10 mouse cellular contexts compared by ENCODE assay signal in the genomic region with DNA sequence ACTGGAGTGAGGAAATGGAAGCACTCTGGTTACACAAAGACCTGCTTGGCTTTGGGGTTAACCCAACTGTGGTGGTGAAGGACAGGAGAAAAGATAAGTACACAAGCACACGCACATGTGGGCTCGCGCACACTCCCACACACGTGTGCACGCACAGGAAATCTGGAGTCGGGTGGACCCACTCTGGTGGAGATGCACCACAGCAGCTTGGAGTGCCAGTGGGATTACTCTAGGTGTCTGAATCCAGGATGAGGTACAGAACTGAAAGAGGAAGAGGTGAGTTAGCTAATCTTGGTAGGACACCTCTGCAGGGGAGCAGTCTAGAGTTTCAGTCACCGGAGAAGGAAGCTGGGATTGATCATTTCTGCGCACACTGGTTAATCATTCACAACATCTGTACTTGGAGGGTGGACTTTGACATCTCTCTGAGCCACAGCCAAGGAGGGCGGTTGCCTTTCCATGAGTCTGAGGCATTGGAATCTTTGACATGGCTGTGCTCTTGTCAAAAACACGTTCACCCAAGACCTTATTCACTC. TPM values are rescaled to one million over a fixed set of nuclear protein-coding genes. Genes with fewer than 3 reads are reported as not detected.
DNase-seq lines count a peak whose midpoint lies in the region; ATAC-seq and TF ChIP-seq lines count a peak whose summit lies in the region.
"Had no signal": no experiment of that assay in that cellular context is flagged by ENCODE, and none has a peak within 500 bp of the region (broad histone marks: within the 10 kb centered on the region; RNA-seq: fewer than 3 reads in every experiment).

No protein-coding gene starts in this region.

- H3K36me3 ChIP-seq in forebrain, embryonic 10.5 days (replicated peaks): peaks cover 6% of the 10 kb centered on the region
- peaks cover 7% of the 10 kb centered on the region for H3K36me3 ChIP-seq in forebrain, embryonic 12.5 days (replicated peaks)
- H3K36me3 ChIP-seq in kidney, embryonic 16.5 days (ENCODE audit: insufficient read depth, low read length): peaks cover 1% of the 10 kb centered on the region
- peaks cover 2% of the 10 kb centered on the region for H3K36me3 ChIP-seq in liver, postnatal 0 days (replicated peaks; ENCODE audit: insufficient read depth, low read length)

- H3K9me3 ChIP-seq in forebrain, embryonic 10.5 days: peaks cover 4% of the 10 kb centered on the region; the same call in 1 of the 2 replicates
- no peaks in the 10 kb centered on the region for H3K9me3 ChIP-seq in forebrain, embryonic 12.5 days
- no peaks in the 10 kb centered on the region for H3K9me3 ChIP-seq in kidney, embryonic 16.5 days (ENCODE audit: low read length)
- no peaks in the 10 kb centered on the region for H3K9me3 ChIP-seq in liver, postnatal 0 days (ENCODE audit: low read length)
- H3K9me3 ChIP-seq: limb, embryonic 12.5 days; midbrain, embryonic 15.5 days had no signal

- H3K4me2 ChIP-seq in forebrain, embryonic 12.5 days: no peak overlapping the region
- no peak overlapping the region for H3K4me2 ChIP-seq in kidney, embryonic 16.5 days (replicated peaks; ENCODE audit: low read depth, low read length)
- H3K4me2 ChIP-seq in liver, postnatal 0 days (ENCODE audit: low read depth, low read length): peak overlapping the region; percentile 55
- H3K4me2 ChIP-seq: limb, embryonic 12.5 days; midbrain, embryonic 15.5 days had no signal

- H3K4me1 ChIP-seq in forebrain, embryonic 10.5 days: no peaks in the 10 kb centered on the region
- peaks cover 2% of the 10 kb centered on the region for H3K4me1 ChIP-seq in forebrain, embryonic 12.5 days
- H3K4me1 ChIP-seq in kidney, embryonic 16.5 days (ENCODE audit: insufficient read depth, low read length): peaks cover 4% of the 10 kb centered on the region; the same call in 1 of the 2 replicates
- H3K4me1 ChIP-seq in liver, postnatal 0 days (ENCODE audit: insufficient read depth): peaks cover 6% of the 10 kb centered on the region; the same call in 1 of the 2 replicates

- no peaks in the 10 kb centered on the region for H3K27me3 ChIP-seq in forebrain, embryonic 10.5 days (ENCODE audit: poor library complexity, severe bottlenecking)
- no peaks in the 10 kb centered on the region for H3K27me3 ChIP-seq in forebrain, embryonic 12.5 days
- no peaks in the 10 kb centered on the region for H3K27me3 ChIP-seq in kidney, embryonic 16.5 days (ENCODE audit: insufficient read depth, low read length)
- no peaks in the 10 kb centered on the region for H3K27me3 ChIP-seq in liver, postnatal 0 days (ENCODE audit: insufficient read depth, low read length)
- H3K27me3 ChIP-seq: limb, embryonic 12.5 days; midbrain, embryonic 15.5 days had no signal

- DNase-seq in forebrain, embryonic 10.5 days (ENCODE audit: extremely low spot score, low spot score): peak; percentile 12
- peak; percentile 53 for DNase-seq in NIH3T3 (ENCODE audit: low read depth)
- DNase-seq in liver, postnatal 0 days: peak; percentile 56
- DNase-seq in urinary bladder, postnatal 25 days (ENCODE audit: low spot score): no peak
- no peak for DNase-seq in adrenal gland, postnatal 14 days
- DNase-seq in right cerebral cortex, postnatal 36 days (ENCODE audit: low spot score in 2 of 2): no peak

- 90% methylated on average over 10 of the region's 10 CpGs for WGBS in forebrain, embryonic 10.5 days
- 88% methylated on average over 10 of the region's 10 CpGs for WGBS in forebrain, embryonic 12.5 days
- 73% methylated on average over 10 of the region's 10 CpGs for WGBS in kidney, embryonic 16.5 days
- WGBS in liver, postnatal 0 days (ENCODE audit: insufficient replicate concordance): 35% methylated on average over 10 of the region's 10 CpGs

- ATAC-seq in forebrain, embryonic 12.5 days (ENCODE audit: low FRiP score): no peak
- ATAC-seq in kidney, embryonic 16.5 days (ENCODE audit: low FRiP score, low TSS enrichment): peak; percentile 72
- ATAC-seq in liver, postnatal 0 days: peak; percentile 81
- ATAC-seq: midbrain, embryonic 15.5 days had no signal

- H3K4me3 ChIP-seq in forebrain, embryonic 10.5 days: no peak overlapping the region
- no peak overlapping the region for H3K4me3 ChIP-seq in forebrain, embryonic 12.5 days (replicated peaks)
- no peak overlapping the region for H3K4me3 ChIP-seq in kidney, embryonic 16.5 days (ENCODE audit: low read length)
- H3K4me3 ChIP-seq in liver, postnatal 0 days (ENCODE audit: low read depth, low read length): no peak overlapping the region
- H3K4me3 ChIP-seq: limb, embryonic 12.5 days; midbrain, embryonic 15.5 days had no signal

- H3K9ac ChIP-seq in forebrain, embryonic 12.5 days: no peak overlapping the region
- no peak overlapping the region for H3K9ac ChIP-seq in kidney, embryonic 16.5 days (replicated peaks; ENCODE audit: low read length)
- H3K9ac ChIP-seq in liver, postnatal 0 days (replicated peaks): no peak overlapping the region; the same call in 1 of the 2 replicates
- H3K9ac ChIP-seq: limb, embryonic 12.5 days; midbrain, embryonic 15.5 days had no signal

- H3K27ac ChIP-seq in forebrain, embryonic 10.5 days: no peak overlapping the region
- H3K27ac ChIP-seq in forebrain, embryonic 12.5 days: no peak overlapping the region
- H3K27ac ChIP-seq in kidney, embryonic 16.5 days (ENCODE audit: low read length): peak overlapping the region; percentile 62
- H3K27ac ChIP-seq in liver, postnatal 0 days (ENCODE audit: low read depth): peak overlapping the region; percentile 81
- H3K27ac ChIP-seq: limb, embryonic 12.5 days; midbrain, embryonic 15.5 days had no signal

- no peak for TF ChIP-seq CTCF in liver, postnatal 0 days (IDR thresholded peaks at IDR 0.05; ENCODE audit: low read depth)

- TF ChIP-seq EP300 in liver, postnatal 0 days (IDR thresholded peaks at IDR 0.05; ENCODE audit: low read depth): peak; percentile 39; the same call in 1 of the 2 replicates

RNA-seq across cellular contexts. Expression of gene Actg1, which starts 8.3 kb away (rescaled TPM):
- polyA plus RNA-seq in forebrain, embryonic 10.5 days (2016; fragmentation: Nextera tagmentation; extraction: Ambion mirVana): 2,559 and 2,733 TPM in 2 replicates
- 2,923 and 2,975 TPM in 2 replicates for polyA plus RNA-seq in forebrain, embryonic 12.5 days (2016; fragmentation: Nextera tagmentation; extraction: Ambion mirVana)
- polyA plus RNA-seq in kidney, embryonic 16.5 days (2015; fragmentation: Nextera tagmentation; extraction: Ambion mirVana): 2,803 and 2,860 TPM in 2 replicates
- polyA plus RNA-seq in liver, postnatal 0 days (2015; fragmentation: Nextera tagmentation; extraction: Ambion mirVana): 463 and 498 TPM in 2 replicates
- total RNA-seq in adrenal gland, postnatal 14 days (2021): 1,064 and 1,109 TPM in 2 replicates

RNA-seq across cellular contexts. Expression of gene Fscn2, which starts 21.3 kb away (rescaled TPM):
- polyA plus RNA-seq in forebrain, embryonic 10.5 days (2016; fragmentation: Nextera tagmentation; extraction: Ambion mirVana): 0.32 TPM in 1 of 2 replicates, not detected in the other
- 0.82 and 0.91 TPM in 2 replicates for polyA plus RNA-seq in forebrain, embryonic 12.5 days (2016; fragmentation: Nextera tagmentation; extraction: Ambion mirVana)
- 0.72 and 0.82 TPM in 2 replicates for polyA plus RNA-seq in kidney, embryonic 16.5 days (2015; fragmentation: Nextera tagmentation; extraction: Ambion mirVana)
- not detected in 2 replicates for polyA plus RNA-seq in liver, postnatal 0 days (2015; fragmentation: Nextera tagmentation; extraction: Ambion mirVana)
- 0.37 and 0.71 TPM in 2 replicates for total RNA-seq in adrenal gland, postnatal 14 days (2021)

RNA-seq across cellular contexts. Expression of gene Faap100, which starts 38.5 kb away (rescaled TPM):
- 33.8 and 36.0 TPM in 2 replicates for polyA plus RNA-seq in forebrain, embryonic 10.5 days (2016; fragmentation: Nextera tagmentation; extraction: Ambion mirVana)
- polyA plus RNA-seq in forebrain, embryonic 12.5 days (2016; fragmentation: Nextera tagmentation; extraction: Ambion mirVana): 47.3 and 47.4 TPM in 2 replicates
- polyA plus RNA-seq in kidney, embryonic 16.5 days (2015; fragmentation: Nextera tagmentation; extraction: Ambion mirVana): 42.3 and 44.8 TPM in 2 replicates
- polyA plus RNA-seq in liver, postnatal 0 days (2015; fragmentation: Nextera tagmentation; extraction: Ambion mirVana): 5.5 and 5.8 TPM in 2 replicates
- total RNA-seq in adrenal gland, postnatal 14 days (2021): 18.7 and 24.6 TPM in 2 replicates

Comparison
In these comparisons a context has a peak if more than half of its experiments do, and no peak if none do; other contexts are left out.
1. DNase-seq: peak in forebrain, embryonic 10.5 days (single experiment), NIH3T3 (single experiment) and liver, postnatal 0 days (single experiment); none in urinary bladder, postnatal 25 days (single experiment), adrenal gland, postnatal 14 days (single experiment) and right cerebral cortex, postnatal 36 days (0 of 2).
2. H3K27ac ChIP-seq: peak in kidney, embryonic 16.5 days (single experiment) and liver, postnatal 0 days (single experiment); none in forebrain, embryonic 10.5 days (single experiment) and forebrain, embryonic 12.5 days (single experiment).